Mouse (Mus musculus) neutrophil, adult 5-6 weeks (primary cell): ENCODE results near the gene Hnrnpul2. TPM values are rescaled to one million over a fixed set of nuclear protein-coding genes. Genes with fewer than 3 reads are reported as not detected.
A peak's percentile ranks its signal among the peaks of the same experiment; 100 is the strongest.
"Not testable (repeated sequence)": the region's sequence is repeated elsewhere in the genome, so short reads cannot be mapped to it uniquely, and the experiment has no call there.

ENCODE experiments used
- ATAC-seq: fragments of 151-379, 151-347 bp; 2 replicates; pipeline ENCODE4 v1.8.0; 2017; ENCODE audit warnings: mild to moderate bottlenecking, moderate TSS enrichment; ENCODE audit not compliant: insufficient number of reproducible peaks, poor library complexity, low FRiP score, severe bottlenecking; ENCODE audit errors: extremely low read depth
- total RNA-seq: library from RNA; stranded (forward); fragments of 200-1000 nt; gene quantifications from 2 replicates; pipeline ENCODE4 v1.2.3, GENCODE M21; 2017

The Hnrnpul2 gene
- total RNA-seq, 1 experiment from 2014 or later = 115 TPM

DNA sequence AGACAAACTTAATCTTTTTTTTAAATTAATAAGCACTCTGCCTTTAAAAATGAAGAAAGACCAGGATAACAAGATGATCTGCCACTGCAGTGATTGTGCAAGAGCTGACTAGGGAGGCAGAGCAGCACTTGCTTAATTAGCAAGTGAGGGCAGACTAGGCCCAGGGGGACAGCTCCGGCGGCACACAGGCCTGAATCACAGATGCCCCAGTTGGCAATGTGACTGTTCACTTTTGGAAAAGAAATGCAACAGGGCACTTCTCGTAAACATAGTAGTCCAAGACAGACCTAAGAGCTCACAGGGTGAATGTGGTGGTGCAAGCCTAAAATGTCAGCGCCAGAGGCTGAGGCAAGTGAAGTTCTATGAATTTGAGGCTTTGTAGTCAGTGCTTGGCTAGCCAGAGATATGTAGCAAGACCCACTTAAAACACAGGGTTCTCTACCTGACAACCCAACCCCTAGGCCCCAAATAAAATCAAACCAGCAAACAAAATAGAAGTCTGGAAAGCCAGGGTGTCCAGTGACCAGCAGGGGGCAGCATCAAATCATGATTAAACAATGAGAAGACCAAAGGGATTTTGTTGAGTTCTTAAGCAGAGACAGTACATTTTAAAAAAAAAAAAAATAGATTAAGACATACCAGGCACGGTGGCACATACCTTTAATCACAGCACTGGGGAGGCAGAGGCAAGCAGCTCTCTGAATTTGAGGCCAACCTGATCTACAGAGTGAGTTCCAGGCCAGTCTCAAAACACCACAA lies 24.7 kb downstream of the Hnrnpul2 start:
- peak; percentile 51; the same call in 1 of the 2 replicates for ATAC-seq

DNA sequence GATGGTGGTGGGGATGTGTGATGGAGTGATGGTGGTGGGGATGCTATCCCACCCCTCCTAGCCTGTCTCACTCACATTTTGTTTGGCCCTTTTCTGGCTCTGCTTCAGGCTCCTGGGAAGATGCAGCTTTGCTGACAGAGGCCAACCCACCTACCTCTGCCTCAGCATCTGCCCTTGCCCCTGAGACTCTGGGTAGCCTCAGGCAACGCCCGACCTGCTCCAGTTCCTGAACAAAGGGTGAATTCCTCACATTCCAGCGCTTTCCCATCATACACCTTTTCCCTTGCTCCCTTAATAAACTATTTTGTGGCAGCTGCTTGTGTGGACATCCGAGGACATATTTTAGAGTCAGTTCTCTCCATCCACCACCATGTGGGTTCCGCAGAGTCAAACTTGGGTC lies 28.5 kb downstream of the Hnrnpul2 start:
- no peak for ATAC-seq

DNA sequence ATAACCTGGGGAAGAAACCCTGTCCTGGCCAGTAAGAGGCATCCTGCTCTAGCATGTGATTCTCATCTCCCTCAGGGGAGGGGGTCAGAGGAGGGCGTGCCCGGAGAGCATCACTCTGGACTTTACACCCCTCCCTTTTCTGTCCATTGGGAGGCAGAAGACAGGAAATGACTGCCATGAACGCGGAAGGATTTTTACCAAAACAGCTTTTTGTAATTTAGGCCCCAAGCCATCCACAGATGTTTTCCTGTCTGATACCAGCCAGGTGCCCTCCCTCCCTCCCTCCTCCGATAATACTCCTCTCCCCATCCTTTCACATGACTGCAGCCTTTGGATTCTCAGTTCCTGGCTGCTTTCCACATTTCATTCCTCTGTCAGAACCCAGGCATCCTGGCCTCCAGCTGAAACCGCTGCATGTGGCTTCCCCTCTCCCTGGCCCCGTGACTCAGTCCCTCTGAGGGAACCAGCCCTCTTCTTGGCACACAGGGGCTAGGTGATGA lies 30.6 kb downstream of the Hnrnpul2 start, which contains the start of gene Lrrn4cl:
Gene Lrrn4cl (plus strand): TSS at position 367 of the 500 bp plus-strand sequence.
- ATAC-seq = no peak

DNA sequence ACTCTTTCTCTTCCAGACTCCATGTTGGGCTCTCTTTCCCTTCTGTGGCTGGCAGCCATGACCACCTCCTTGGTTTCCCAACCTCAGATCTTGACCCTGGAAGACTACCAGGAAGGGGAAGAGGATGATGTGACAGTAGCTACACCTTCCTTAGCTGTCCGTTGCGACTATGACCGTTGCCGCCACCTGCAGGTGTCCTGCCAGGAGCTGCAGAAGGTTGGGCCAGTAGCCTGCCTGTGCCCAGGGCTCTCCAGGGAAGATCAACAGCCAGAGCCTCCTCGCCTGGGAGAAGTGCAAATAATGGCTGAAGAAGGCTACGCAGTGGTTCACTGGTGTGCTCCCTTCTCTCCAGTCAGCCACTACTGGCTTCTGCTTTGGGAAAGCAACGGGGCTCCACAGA lies 31.8 kb downstream of the Hnrnpul2 start:
- ATAC-seq = no peak

DNA sequence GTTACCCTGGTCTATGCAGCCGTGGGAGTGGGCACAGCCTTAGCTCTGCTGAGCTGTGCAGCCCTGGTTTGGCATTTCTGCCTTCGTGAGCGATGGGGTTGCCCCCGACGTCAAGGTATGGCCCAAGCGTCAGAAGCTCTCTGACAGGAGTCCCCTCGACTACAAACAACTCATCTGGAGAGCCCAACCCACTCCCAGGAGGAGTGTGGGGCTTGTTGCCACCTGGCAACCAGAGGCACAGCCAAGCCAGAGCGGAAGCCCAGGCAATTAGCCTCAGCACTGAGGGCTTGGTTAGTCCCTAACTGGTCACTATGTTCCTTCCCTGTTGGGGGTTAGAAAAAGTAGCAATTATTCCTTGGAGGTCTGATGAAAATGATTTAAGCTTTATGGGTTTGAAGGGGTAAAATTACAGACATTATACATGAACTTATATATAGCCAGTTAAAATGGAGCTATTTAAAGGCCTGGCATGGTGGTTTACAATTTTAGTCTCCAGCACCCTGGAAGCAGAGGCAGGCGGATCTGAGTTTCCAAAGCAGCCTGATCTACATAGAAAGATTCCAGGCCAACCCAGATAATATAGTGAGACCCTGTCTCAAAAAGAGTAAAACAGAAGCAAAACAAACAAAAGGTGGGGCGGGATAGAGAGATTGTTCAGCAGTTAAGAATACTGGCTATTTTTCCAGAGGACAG lies 32.6 kb downstream of the Hnrnpul2 start:
- no peak for ATAC-seq

DNA sequence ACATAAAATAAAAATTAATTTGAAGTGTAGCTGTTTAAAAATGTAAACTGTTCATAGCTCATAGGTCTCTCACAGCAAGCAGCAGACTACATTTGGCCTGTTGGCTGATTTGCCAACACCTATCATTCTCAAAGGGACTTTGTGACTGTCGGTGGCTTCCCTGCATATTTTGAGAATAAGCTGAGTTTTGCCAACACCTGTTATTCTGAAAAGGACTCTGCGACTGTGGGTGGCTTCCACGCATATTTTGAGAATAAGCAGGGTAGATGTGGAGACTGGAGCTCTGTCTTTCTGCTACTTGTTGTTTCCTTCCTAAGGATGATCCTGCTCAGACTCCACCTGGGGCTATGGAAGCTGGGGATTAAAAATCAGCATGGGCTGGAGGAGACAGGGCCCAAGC lies 33.3 kb downstream of the Hnrnpul2 start:
- ATAC-seq = no peak

DNA sequence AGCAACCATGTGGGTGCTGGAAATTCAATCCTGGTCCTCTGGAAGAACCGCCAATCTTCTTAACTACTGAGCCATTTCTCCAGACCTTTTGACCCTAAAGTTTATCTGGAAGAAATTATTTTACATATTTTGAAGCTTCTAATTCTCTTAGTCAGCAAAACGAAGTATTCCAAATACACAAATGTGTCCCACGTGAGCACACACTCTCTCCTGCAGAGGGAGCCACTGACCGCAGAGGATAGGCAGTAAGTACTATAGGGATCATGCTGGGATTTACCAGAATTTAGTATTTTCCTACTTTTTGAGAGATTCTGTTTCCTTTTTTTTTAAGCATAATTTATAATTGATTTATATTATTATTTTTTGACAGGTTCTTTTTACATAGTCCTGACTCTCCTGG lies 37.9 kb downstream of the Hnrnpul2 start:
- ATAC-seq = no peak

DNA sequence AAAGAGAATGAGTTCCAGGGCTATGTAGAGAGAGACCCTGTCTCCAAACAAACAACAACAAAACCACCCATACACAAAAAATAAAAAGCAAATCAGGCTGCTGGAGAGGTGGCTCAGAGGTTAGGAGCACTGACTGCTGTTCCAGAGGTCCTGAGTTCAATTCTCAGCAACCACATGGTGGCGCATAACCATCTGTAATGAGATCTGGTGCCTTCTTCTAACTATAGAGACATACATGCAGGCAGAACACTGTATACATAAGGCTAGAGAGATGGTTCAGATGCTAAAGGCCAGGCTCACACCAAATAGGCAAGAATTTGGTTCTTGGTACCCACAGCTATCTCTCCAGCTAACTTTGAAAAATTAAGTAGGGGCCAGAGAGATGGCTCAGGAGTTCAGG lies 39.2 kb downstream of the Hnrnpul2 start:
- no peak for ATAC-seq

DNA sequence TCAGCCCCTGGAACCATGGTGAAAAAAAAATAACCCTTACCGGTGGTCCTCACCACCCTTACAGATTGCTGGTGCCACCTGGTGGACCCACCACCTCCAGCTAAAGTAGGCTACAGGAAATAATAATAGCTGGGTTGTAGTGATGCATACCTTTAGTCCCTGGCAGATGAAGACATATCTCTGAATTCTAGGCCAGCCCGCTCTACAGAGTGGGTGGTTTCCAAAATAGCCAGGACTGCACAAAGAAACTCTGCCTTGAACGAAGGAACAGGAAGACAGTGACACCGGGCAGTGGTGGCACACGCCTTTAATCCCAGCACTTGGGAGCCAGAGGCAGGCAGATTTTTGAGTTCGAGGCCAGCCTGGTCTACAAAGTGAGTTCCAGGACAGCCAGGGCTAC lies 44.5 kb downstream of the Hnrnpul2 start:
- ATAC-seq = no peak

DNA sequence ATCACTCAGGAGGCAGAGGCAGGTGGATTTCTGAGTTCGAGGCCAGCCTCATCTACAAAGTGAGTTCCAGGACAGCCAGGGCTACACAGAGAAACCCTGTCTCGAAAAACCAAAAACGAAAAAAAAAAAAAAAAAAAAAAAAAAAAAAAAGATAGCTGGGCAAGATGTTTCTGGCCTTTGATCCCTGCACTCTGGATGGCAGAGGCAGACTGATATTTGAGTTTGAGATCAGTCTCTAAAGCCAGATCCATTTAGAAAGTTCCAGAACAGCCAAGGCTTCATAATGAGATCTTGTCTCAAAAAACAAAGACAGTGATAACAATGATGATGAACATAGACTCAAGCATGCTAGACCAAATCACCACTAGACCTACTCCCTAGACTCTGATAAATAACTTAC lies 50.6 kb downstream of the Hnrnpul2 start:
- ATAC-seq = not testable (repeated sequence)

DNA sequence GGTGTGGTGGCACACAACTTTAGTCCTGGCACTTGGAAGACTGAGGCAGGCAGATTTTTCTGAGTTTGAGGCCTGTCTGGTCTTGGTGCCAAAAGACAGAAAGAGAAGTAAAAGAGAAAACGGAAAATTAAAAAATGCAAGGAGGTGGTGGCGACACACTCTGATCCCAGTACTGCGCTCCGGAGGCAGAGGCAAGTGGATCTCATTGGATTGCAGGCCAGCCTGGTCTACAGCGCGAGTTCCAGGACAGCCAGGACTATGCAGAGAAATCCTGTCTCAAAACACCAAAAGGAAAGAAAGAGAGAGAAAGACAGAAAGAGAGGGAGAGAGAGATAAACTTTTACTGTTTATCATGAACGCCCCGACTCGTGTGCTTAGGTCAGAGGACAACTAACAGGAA lies 51.0 kb downstream of the Hnrnpul2 start:
- ATAC-seq = no peak

DNA sequence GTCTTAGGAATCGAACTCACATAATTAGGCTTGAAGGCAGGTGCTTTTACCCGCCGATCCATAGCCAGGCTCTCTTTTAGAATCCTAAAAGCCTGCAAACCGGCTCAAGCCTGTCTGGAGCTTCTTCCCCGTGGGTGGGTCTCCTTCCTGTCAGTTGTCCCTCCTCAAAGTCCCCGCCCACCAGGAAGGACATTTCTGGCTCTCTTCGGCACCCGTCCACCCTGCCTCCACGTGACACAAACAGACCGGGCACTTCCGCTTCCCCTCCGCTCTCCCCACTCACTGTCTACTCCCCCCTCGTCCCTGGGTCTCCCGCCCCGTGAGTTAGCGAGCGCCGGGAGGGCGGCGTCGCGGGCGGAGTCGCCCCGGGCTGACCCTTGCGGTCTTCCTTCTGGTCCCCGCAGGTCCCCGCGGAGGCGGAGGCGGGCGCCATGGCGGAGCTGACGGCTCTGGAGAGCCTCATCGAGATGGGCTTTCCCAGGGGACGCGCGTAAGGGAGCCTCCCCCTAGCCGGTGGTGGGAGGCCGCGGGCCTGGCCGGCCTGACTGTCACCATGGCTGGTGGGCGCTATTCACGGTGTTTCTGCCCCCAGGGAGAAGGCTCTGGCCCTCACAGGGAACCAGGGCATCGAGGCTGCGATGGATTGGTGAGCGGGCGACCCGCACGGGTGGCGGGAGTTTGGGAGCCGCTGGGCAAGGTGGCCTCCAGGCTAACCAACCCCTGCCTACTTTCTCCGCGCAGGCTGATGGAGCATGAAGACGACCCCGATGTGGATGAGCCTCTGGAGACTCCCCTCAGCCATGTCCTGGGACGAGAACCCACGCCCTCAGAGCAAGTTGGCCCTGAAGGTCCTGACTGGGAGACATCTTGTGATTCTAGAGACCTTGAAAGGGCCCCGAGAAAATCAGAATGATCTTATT lies 51.7 kb downstream of the Hnrnpul2 start, which contains the start of gene Ubxn1:
Gene Ubxn1 (plus strand): TSS at position 230 of the 920 bp plus-strand sequence.
- ATAC-seq = peak; percentile 97

DNA sequence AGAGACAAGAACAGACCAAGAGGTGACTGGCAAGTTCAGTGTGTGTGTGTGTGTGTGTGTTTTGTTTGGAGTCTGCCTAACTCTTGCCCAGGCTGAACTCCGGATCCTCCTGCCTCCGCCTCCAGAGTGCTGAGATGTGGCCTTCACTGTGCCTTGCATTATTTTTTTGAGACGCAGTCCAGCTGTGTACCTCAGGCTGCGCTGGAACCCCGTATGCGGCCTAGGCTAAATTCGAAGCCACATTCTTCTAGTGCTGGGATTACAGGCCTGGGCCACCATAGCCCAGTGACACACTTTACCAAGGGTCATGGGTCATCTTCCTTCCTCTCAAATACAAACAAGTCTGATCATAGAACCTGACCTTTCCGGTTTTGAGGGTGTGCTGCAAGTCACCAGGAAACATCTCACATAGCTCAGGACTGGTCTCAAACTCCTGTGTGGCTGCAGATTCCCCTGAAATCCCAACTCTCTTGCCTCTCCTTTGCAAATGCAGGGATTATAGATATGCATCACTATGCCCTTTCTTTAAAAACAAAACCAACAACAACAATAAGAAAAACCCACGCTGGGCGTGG lies 52.5 kb downstream of the Hnrnpul2 start:
- ATAC-seq = no peak

DNA sequence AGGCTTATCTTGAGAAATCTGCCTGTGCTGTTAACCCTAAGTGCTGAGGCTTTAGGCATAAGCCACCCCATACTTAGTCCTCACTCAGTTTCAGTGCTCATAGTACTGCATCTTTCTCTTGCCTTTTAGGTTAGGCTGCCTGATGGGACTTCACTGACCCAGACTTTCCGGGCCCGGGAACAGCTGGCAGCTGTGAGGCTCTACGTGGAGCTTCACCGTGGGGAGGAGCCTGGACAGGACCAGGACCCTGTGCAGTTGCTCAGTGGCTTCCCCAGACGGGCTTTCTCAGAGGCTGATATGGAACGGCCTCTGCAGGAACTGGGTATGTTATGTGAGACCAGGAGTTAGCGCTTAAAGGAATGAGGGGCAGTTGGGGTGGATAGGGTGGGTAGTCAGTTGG lies 55.2 kb downstream of the Hnrnpul2 start:
- no peak for ATAC-seq

DNA sequence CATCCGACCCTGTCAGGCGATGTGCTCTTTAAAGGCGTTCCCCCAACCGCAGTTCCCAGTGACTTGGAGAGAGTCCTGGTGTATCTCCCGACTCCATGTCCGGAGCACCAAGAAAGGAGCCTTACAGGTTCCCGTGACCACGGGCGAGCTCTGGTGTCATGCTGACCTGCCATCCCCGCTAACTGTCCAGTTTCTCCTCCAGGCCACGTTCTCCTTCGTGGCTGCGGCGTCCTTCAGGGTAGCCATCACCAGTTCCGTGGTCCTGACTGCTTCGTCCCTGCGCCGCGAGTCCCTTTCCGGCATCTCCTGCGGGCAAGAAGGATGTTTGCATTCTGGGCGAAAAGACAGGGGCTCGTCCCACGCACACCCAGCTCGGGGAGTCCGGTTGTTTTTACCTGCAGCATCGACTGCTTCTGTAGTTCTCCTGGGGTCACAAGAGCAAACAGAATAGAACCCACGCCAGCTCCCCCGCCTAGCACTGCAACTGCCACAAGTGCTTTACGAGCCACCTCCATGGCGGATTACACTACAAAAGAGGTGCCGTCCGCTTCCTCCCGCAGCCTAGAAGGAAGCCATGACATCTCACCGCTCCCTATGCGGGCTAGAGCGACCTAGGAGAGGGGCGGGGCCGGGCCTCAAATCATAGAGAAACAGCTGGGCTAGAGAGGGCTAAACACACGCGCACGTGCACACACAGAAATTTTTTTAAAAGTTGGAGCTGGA lies 60.7 kb downstream of the Hnrnpul2 start, which contains the start of gene Uqcc3:
Gene Uqcc3 (minus strand): TSS at position 613 of the 723 bp plus-strand sequence.
- ATAC-seq = peak; percentile 97

DNA sequence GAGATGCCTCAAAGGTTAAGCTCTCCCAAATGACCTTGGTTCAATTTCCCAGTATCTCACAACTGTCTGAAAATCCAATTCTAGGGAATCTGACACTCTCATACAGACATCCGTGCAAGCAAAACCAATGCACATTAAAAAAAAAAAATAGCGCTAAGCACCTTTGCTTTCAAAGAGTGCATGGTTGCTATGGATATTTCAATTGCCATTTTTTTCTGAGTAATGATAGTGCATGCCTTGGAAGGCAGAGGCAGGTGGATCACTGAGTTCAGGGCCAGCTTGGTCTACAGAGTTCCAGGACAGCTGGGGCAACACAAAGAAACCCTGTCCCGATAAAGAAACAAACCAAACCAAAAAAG lies 61.2 kb downstream of the Hnrnpul2 start:
- ATAC-seq = no peak

DNA sequence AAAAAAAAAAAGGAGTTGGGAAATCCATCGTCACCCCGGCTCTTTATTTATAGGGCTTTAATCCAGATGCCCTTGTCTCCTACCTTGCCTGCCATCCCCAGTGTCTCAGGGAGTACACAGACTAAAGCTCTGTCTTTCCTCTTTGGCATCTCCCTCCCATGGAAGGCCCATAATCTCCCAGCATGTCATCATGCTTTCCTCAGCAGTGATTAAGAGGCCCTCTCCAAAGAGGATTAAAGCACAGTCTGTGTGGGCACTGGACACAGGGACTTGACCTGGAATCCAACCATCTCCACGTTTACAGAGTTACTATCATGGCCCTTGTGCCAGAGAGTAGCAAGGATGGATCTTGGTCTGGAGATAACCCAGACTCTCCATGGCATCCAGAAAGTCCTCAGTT lies 63.8 kb downstream of the Hnrnpul2 start, which contains the start of the genes Lbhd1 and Gm49403:
Gene Lbhd1 (plus strand): TSS at position 117 of the 400 bp plus-strand sequence.
Gene Gm49403 (plus strand): TSS at position 315 of the 400 bp plus-strand sequence.
- ATAC-seq = no peak
